Mouse (Mus musculus): Measurements from ENCODE around the gene Amy2a2.
"Not testable (repeated sequence)": the region's sequence is repeated elsewhere in the genome, so short reads cannot be mapped to it uniquely, and the experiment has no call there.

Amy2a2 gene

DNA sequence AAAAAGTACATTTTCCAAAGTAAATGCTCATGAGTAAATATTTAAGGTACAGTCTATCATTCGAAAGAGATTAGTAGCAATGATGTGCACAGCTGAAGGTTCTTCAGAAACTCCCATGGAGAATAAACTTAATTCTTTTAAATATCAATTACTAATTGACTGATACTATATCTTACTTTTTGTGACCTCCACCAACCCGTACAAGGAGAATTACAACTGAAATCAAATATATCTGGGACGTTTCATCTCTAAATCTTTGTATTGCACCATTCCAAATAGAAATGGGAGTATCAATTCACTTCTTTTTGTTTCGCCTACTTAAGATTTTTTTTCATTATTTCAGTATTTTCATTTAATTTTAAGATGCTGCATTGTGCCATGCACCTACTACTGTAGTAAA lies at the start of gene Amy2a2:
Amy2a2 (minus strand) TSS at position 101 of the 400 bp plus-strand sequence.
- not testable (repeated sequence) for DNase-seq (ENCODE audit: low read depth, low spot score)

DNA sequence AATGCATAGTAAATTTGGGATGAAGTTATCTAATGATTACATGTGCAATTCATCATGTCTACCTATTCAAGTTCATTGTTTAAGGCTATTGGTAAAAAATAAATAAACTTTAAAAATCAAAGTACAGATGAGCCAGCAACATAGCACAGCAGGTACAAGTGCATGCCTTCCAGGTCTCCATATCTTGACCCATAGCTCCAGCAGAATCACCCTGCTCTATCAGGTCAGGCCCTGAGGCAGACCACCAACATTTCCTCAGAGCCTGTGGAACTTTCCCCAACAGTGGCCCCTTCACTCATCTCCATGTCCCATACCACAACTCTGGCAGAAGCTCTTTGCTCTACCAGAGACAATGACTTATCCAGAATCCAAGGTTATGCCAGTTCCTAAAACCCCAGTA lies 11.0 kb downstream of the Amy2a2 start:
- DNase-seq (ENCODE audit: low read depth, low spot score) = not testable (repeated sequence)

DNA sequence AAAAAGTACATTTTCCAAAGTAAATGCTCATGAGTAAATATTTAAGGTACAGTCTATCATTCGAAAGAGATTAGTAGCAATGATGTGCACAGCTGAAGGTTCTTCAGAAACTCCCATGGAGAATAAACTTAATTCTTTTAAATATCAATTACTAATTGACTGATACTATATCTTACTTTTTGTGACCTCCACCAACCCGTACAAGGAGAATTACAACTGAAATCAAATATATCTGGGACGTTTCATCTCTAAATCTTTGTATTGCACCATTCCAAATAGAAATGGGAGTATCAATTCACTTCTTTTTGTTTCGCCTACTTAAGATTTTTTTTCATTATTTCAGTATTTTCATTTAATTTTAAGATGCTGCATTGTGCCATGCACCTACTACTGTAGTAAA lies 32.5 kb downstream of the Amy2a2 start, which contains the start of gene Amy2a3:
Amy2a3 (minus strand) TSS at position 101 of the 400 bp plus-strand sequence.
- DNase-seq (ENCODE audit: low read depth, low spot score) = not testable (repeated sequence)

DNA sequence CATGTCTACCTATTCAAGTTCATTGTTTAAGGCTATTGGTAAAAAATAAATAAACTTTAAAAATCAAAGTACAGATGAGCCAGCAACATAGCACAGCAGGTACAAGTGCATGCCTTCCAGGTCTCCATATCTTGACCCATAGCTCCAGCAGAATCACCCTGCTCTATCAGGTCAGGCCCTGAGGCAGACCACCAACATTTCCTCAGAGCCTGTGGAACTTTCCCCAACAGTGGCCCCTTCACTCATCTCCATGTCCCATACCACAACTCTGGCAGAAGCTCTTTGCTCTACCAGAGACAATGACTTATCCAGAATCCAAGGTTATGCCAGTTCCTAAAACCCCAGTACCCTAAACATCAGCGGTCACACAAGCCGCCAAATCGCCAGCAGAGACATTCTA lies 43.5 kb downstream of the Amy2a2 start:
- DNase-seq (ENCODE audit: low read depth, low spot score) = not testable (repeated sequence)

Measured in telencephalon, adult 2 months (tissue).